Mouse (Mus musculus) bone marrow, adult 2 months (tissue): ENCODE measurements around the gene Lrtm2.

Experiments
- CTCF ChIP-seq: fragments of 200-500 bp; IDR thresholded peaks from 2 replicates; pipeline ENCODE4 v1.5.1; 2011; ENCODE audit warnings: low read length, control low read depth; ENCODE audit not compliant: control insufficient read depth, insufficient read depth
- POLR2A ChIP-seq: fragments of 200-500 bp; IDR thresholded peaks from 2 replicates; pipeline ENCODE4 v1.6.1; 2011; ENCODE audit warnings: low read depth, mild to moderate bottlenecking, control low read depth, low read length, borderline replicate concordance; ENCODE audit not compliant: control insufficient read depth

DNA sequence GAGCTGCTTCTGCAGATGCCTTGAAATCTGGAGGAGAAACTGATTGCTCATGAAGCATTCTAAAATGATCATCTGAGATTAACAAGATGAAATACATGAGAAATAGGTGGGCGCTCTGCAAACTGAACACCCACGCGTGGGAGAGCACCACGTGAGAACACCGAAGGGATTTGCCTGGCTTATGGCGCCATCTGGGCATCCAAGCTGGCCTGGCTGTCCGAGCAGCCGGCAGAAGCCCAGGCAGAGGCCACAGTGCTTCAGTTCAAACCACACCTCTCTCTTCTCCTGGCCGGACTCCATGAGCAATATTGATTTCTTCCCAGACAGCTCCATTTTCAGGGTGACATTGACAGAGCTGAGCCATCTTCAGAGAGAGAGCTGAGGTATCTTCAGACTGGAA lies 49.8 kb downstream of the Lrtm2 start:
- no peak for TF ChIP-seq CTCF
- TF ChIP-seq POLR2A, result no peak
